Mouse (Mus musculus): ENCODE data around the gene Tef.

Tef gene

GRCm38 (mm10) chr15:81851375-81851774 is 49.2 kb downstream of the Tef start:
- DNase-seq: no peak

- DNase-seq: peak; percentile 48 to 57
These were observed 50.3 kb downstream of the Tef start for GRCm38 (mm10) chr15:81852411-81853000.

- no peak for DNase-seq
These were observed 50.9 kb downstream of the Tef start for GRCm38 (mm10) chr15:81853081-81853480.

GRCm38 (mm10) chr15:81856030-81856790 is 54.0 kb downstream of the Tef start:
- DNase-seq: peak; percentile 90 to 92

GRCm38 (mm10) chr15:81856938-81857723 is 54.9 kb downstream of the Tef start:
- peak in 1 of 2 experiments; percentile 35 for DNase-seq

- no peak for DNase-seq
These were observed 55.5 kb downstream of the Tef start for GRCm38 (mm10) chr15:81857724-81858116.

GRCm38 (mm10) chr15:81858138-81858516 is 55.9 kb downstream of the Tef start:
- DNase-seq: peak; percentile 93 to 96

- DNase-seq: peak; percentile 70 to 78
These were observed 56.5 kb downstream of the Tef start, which contains the start of gene Tob2 for GRCm38 (mm10) chr15:81858517-81859329. TSS of gene Tob2 (minus strand) at chr15:81858796.

GRCm38 (mm10) chr15:81859330-81860255 is 57.4 kb downstream of the Tef start:
- peak; percentile 78 to 86 for DNase-seq

- no peak for DNase-seq
These were observed 58.4 kb downstream of the Tef start for GRCm38 (mm10) chr15:81860471-81861135.

- DNase-seq: no peak
These were observed 62.0 kb downstream of the Tef start for GRCm38 (mm10) chr15:81864238-81864637.

- DNase-seq: no peak
These were observed 67.8 kb downstream of the Tef start for GRCm38 (mm10) chr15:81869985-81870384.

- peak; percentile 80 to 85 for DNase-seq
These were observed 69.5 kb downstream of the Tef start, which contains the start of gene Phf5a for GRCm38 (mm10) chr15:81871604-81872261. TSS of gene Phf5a (minus strand) at chr15:81871911.

- DNase-seq: peak; percentile 99 to 100
These were observed 70.3 kb downstream of the Tef start, which contains the start of gene Aco2 for GRCm38 (mm10) chr15:81872262-81873136. TSS of gene Aco2 (plus strand) at chr15:81872309.
